Mouse (Mus musculus): ENCODE measurements around the gene Cbfa2t2.
"Not testable (repeated sequence)": the region's sequence is repeated elsewhere in the genome, so short reads cannot be mapped to it uniquely, and the experiment has no call there.

Cbfa2t2 gene

GRCm38 (mm10) chr2:154474251-154475061 is 38.2 kb downstream of the Cbfa2t2 start:
- in situ Hi-C loops (cut with MboI, MseI) = no loop called here

- in situ Hi-C loops (cut with MboI, MseI) = no loop called here
These were observed 38.7 kb downstream of the Cbfa2t2 start for GRCm38 (mm10) chr2:154475062-154475349.

- in situ Hi-C loops (cut with MboI, MseI) = no loop called here
These were observed 39.6 kb downstream of the Cbfa2t2 start for GRCm38 (mm10) chr2:154475861-154476260.

GRCm38 (mm10) chr2:154477028-154477427 is 40.7 kb downstream of the Cbfa2t2 start:
- in situ Hi-C loops (cut with MboI, MseI) = no loop called here

- in situ Hi-C loops (cut with MboI, MseI) = no loop called here
These were observed 55.5 kb downstream of the Cbfa2t2 start for GRCm38 (mm10) chr2:154491788-154492187.

- in situ Hi-C loops (cut with MboI, MseI) = not testable (repeated sequence)
These were observed 57.3 kb downstream of the Cbfa2t2 start for GRCm38 (mm10) chr2:154493559-154493958.

GRCm38 (mm10) chr2:154495021-154495420 is 58.7 kb downstream of the Cbfa2t2 start:
- in situ Hi-C loops (cut with MboI, MseI) = no loop called here

GRCm38 (mm10) chr2:154498571-154498970 is 62.3 kb downstream of the Cbfa2t2 start:
- in situ Hi-C loops (cut with MboI, MseI) = no loop called here

GRCm38 (mm10) chr2:154499717-154500247 is 63.5 kb downstream of the Cbfa2t2 start:
- in situ Hi-C loops (cut with MboI, MseI) = no loop called here

- in situ Hi-C loops (cut with MboI, MseI) = no loop called here
These were observed 64.5 kb downstream of the Cbfa2t2 start for GRCm38 (mm10) chr2:154500758-154501157.

GRCm38 (mm10) chr2:154507076-154507475 is 70.8 kb downstream of the Cbfa2t2 start:
- in situ Hi-C loops (cut with MboI, MseI) = no loop called here

GRCm38 (mm10) chr2:154507566-154508283 is 71.4 kb downstream of the Cbfa2t2 start:
- in situ Hi-C loops (cut with MboI, MseI) = no loop called here

GRCm38 (mm10) chr2:154508450-154508849 is 72.2 kb downstream of the Cbfa2t2 start:
- in situ Hi-C loops (cut with MboI, MseI) = no loop called here

GRCm38 (mm10) chr2:154510141-154510540 is 73.9 kb downstream of the Cbfa2t2 start:
- in situ Hi-C loops (cut with MboI, MseI) = no loop called here

- in situ Hi-C loops (cut with MboI, MseI) = no loop called here
These were observed 80.7 kb downstream of the Cbfa2t2 start for GRCm38 (mm10) chr2:154516944-154517343.

- in situ Hi-C loops (cut with MboI, MseI) = no loop called here
These were observed 81.1 kb downstream of the Cbfa2t2 start for GRCm38 (mm10) chr2:154517424-154517823.

- in situ Hi-C loops (cut with MboI, MseI) = loop anchor here (5.0 kb wide), 1 partner anchor 79 kb away; no protein-coding TSS in a partner anchor
These were observed 85.2 kb downstream of the Cbfa2t2 start for GRCm38 (mm10) chr2:154521449-154521848.

- in situ Hi-C loops (cut with MboI, MseI) = loop anchor here (5.0 kb wide), 1 partner anchor 80 kb away; no protein-coding TSS in a partner anchor
These were observed 86.1 kb downstream of the Cbfa2t2 start for GRCm38 (mm10) chr2:154522334-154522733.

- in situ Hi-C loops (cut with MboI, MseI) = no loop called here
These were observed 89.0 kb downstream of the Cbfa2t2 start for GRCm38 (mm10) chr2:154525285-154525684.

GRCm38 (mm10) chr2:154526531-154526930 is 90.2 kb downstream of the Cbfa2t2 start:
- in situ Hi-C loops (cut with MboI, MseI) = no loop called here

- in situ Hi-C loops (cut with MboI, MseI) = no loop called here
These were observed 96.6 kb downstream of the Cbfa2t2 start for GRCm38 (mm10) chr2:154532888-154533287.

GRCm38 (mm10) chr2:154534704-154535270 is 98.5 kb downstream of the Cbfa2t2 start:
- in situ Hi-C loops (cut with MboI, MseI) = no loop called here
